Mouse (Mus musculus): Measurements from ENCODE around the gene Ptgr2. TPM values are rescaled to one million over a fixed set of nuclear protein-coding genes. Genes with fewer than 3 reads are reported as not detected.

The Ptgr2 gene
- polyA plus RNA-seq, 1 experiment from 2014 or later, result 16.0 TPM

DNA sequence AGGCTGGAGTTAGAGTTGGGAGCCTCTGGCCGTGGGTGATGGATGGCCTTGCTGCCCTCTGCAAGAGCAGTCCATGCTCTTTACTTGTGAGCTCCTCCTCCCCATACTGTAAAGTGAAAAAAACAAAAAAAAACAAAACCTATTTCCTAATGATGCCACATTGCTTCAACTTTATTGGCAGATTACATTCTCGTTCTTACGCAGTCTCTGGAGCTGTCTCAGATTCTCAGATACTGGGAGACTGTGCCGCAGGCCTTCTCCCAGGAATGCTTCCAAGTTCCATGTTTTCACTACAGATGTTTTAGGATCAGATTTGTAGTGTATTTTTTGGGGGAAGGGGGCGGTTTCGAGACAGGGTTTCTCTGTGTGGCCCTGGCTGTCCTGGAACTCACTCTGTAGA, 80.1 kb downstream of the Ptgr2 start:
- Histone ChIP-seq H3K27me3 (ENCODE audit: control insufficient read depth, insufficient read depth, low read length) (no peaks in the 10 kb centered on the region), H3K4me1 (replicated peaks; ENCODE audit: control insufficient read depth, insufficient read depth, low read length) (no peaks in the 10 kb centered on the region), H3K36me3 (ENCODE audit: control insufficient read depth, insufficient read depth, low read length) (no peaks in the 10 kb centered on the region), H3K27ac (ENCODE audit: low read depth, low read length) (no peak overlapping the region), H3K9me3 (ENCODE audit: control insufficient read depth, low read length) (no peaks in the 10 kb centered on the region), H3K9ac (ENCODE audit: low read depth, low read length) (no peak overlapping the region), H3K4me3 (ENCODE audit: low read depth, low read length) (no peak overlapping the region), H3K4me2 (replicated peaks; ENCODE audit: low read depth, low read length) (no peak overlapping the region)
- DNase-seq (ENCODE audit: low spot score), result no peak
- no peak for ATAC-seq (ENCODE audit: low FRiP score)
- WGBS, result 98% methylated on average over 6 of the region's 6 CpGs

Other genes starting within 250 kb of the Ptgr2 start
- 0.14 and 0.63 TPM in 2 replicates for gene Acot4, start 246.9 kb upstream of the Ptgr2 start, polyA plus RNA-seq (2014; fragmentation: Nextera tagmentation; extraction: Ambion mirVana)
- gene Gm49366, start 246.3 kb upstream of the Ptgr2 start, polyA plus RNA-seq (2014; fragmentation: Nextera tagmentation; extraction: Ambion mirVana), result not detected in 2 replicates
- 0.37 and 0.47 TPM in 2 replicates for gene Acot3, start 233.1 kb upstream of the Ptgr2 start, polyA plus RNA-seq (2014; fragmentation: Nextera tagmentation; extraction: Ambion mirVana)
- not detected in 2 replicates for gene Acot5, start 215.9 kb upstream of the Ptgr2 start, polyA plus RNA-seq (2014; fragmentation: Nextera tagmentation; extraction: Ambion mirVana)
- 0.76 and 0.91 TPM in 2 replicates for gene Acot6, start 184.6 kb upstream of the Ptgr2 start, polyA plus RNA-seq (2014; fragmentation: Nextera tagmentation; extraction: Ambion mirVana)
- 4.8 and 6.3 TPM in 2 replicates for gene Dnal1, start 170.9 kb upstream of the Ptgr2 start, polyA plus RNA-seq (2014; fragmentation: Nextera tagmentation; extraction: Ambion mirVana)
- gene Pnma1, start 136.7 kb upstream of the Ptgr2 start, polyA plus RNA-seq (2014; fragmentation: Nextera tagmentation; extraction: Ambion mirVana), result 2.4 and 2.6 TPM in 2 replicates
- gene Elmsan1, start 66.4 kb upstream of the Ptgr2 start, polyA plus RNA-seq (2014; fragmentation: Nextera tagmentation; extraction: Ambion mirVana), result 4.2 and 6.1 TPM in 2 replicates
- 126 TPM in 2 replicates for gene Zfp410, start 31.6 kb downstream of the Ptgr2 start, polyA plus RNA-seq (2014; fragmentation: Nextera tagmentation; extraction: Ambion mirVana)
- 39.0 and 42.2 TPM in 2 replicates for gene Coq6, start 76.4 kb downstream of the Ptgr2 start, polyA plus RNA-seq (2014; fragmentation: Nextera tagmentation; extraction: Ambion mirVana)
- 8.7 and 11.2 TPM in 2 replicates for gene Fam161b, start 76.6 kb downstream of the Ptgr2 start, polyA plus RNA-seq (2014; fragmentation: Nextera tagmentation; extraction: Ambion mirVana)
- gene Entpd5, start 123.8 kb downstream of the Ptgr2 start, polyA plus RNA-seq (2014; fragmentation: Nextera tagmentation; extraction: Ambion mirVana), result 10.6 and 12.0 TPM in 2 replicates
- gene Bbof1, start 123.8 kb downstream of the Ptgr2 start, polyA plus RNA-seq (2014; fragmentation: Nextera tagmentation; extraction: Ambion mirVana), result 1.5 and 2.4 TPM in 2 replicates
- gene Rnf113a2, start 132.0 kb downstream of the Ptgr2 start, polyA plus RNA-seq (2014; fragmentation: Nextera tagmentation; extraction: Ambion mirVana), result 30.2 and 33.9 TPM in 2 replicates
- 25.4 and 25.9 TPM in 2 replicates for gene Aldh6a1, start 165.8 kb downstream of the Ptgr2 start, polyA plus RNA-seq (2014; fragmentation: Nextera tagmentation; extraction: Ambion mirVana)
- 32.8 and 35.9 TPM in 2 replicates for gene Lin52, start 166.2 kb downstream of the Ptgr2 start, polyA plus RNA-seq (2014; fragmentation: Nextera tagmentation; extraction: Ambion mirVana)